Mouse (Mus musculus): ENCODE data around the gene Ly6g6e.

DNA sequence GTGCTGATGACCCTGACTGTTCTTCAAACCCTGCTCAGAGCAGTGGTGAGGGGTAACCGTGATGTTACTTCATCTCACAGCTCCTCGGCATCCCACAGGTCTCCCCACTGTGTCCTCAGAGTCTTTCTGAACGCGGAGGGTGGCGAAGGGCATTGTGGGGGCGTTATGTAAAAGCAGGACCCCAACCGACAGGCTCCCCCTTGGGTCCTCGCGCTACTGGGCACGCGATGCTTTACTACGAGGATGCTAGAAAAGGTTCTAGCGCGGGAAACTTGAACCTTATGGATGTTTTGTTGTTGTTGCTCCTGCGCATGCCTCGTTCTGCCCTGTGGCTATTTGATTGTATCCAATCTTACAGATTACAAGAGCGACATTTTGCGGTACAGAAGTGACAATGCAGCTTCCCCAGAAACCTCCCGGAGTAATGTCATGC, 45.2 kb downstream of the Ly6g6e start, which contains the start of gene Csnk2b:
- TF ChIP-seq EP300 (IDR thresholded peaks at IDR 0.05; ENCODE audit: insufficient read depth, low read depth, low read length) (no peak), CTCF (IDR thresholded peaks at IDR 0.05; ENCODE audit: low read depth, low read length) (no peak)
